Mouse (Mus musculus) ES-E14 (cell line): ENCODE results near the gene Olfr102.

Source experiments
- CHD2 ChIP-seq: IDR thresholded peaks from 2 replicates; pipeline ENCODE4 v1.6.1; 2014; ENCODE audit warnings: mild to moderate bottlenecking, low read depth, low read length, inconsistent platforms
- HCFC1 ChIP-seq: IDR thresholded peaks from 2 replicates; pipeline ENCODE4 v1.6.1; 2012; ENCODE audit warnings: low read length, inconsistent platforms, borderline replicate concordance; ENCODE audit not compliant: insufficient read depth
- MAFK ChIP-seq: IDR thresholded peaks from 2 replicates; pipeline ENCODE4 v1.6.1; 2014; ENCODE audit warnings: mild to moderate bottlenecking, low read depth, low read length, inconsistent platforms; ENCODE audit not compliant: insufficient read depth
- ZC3H11A ChIP-seq: IDR thresholded peaks from 2 replicates; pipeline ENCODE4 v1.6.1; 2012; ENCODE audit warnings: low read depth, mild to moderate bottlenecking, inconsistent platforms, low read length, borderline replicate concordance
- ZNF384 ChIP-seq: IDR thresholded peaks from 2 replicates; pipeline ENCODE4 v1.6.1; 2012; ENCODE audit warnings: low read depth, low read length, inconsistent platforms

- TF ChIP-seq ZC3H11A (no peak), MAFK (no peak), CHD2 (no peak), HCFC1 (no peak), ZNF384 (no peak)
Observed at GRCm38 (mm10) chr17:37316954-37317353, at the start of gene Olfr102.
